Mouse (Mus musculus) heart, embryonic 15.5 days (tissue): ENCODE results near the gene Gli3. TPM values are rescaled to one million over a fixed set of nuclear protein-coding genes. Genes with fewer than 3 reads are reported as not detected.

Experiments
- ATAC-seq: fragments of 200-750 bp; cut with Nextera tagmentation; replicated peaks from 2 replicates; pipeline ENCODE4 v1.8.0; 2017; ENCODE audit warnings: low read depth, moderate TSS enrichment; ENCODE audit not compliant: insufficient number of reproducible peaks, insufficient read depth, low FRiP score
- H3K27ac ChIP-seq: fragments of 300-500 bp; sonication (generic); 2 replicates; pipeline ENCODE4 v1.5.1; 2015; ENCODE audit warnings: mild to moderate bottlenecking, inconsistent platforms
- H3K27me3 ChIP-seq: fragments of 300-500 bp; sonication (generic); 2 replicates; pipeline ENCODE4 v1.6.1; 2015; ENCODE audit warnings: inconsistent platforms
- H3K36me3 ChIP-seq: fragments of 300-500 bp; sonication (generic); 2 replicates; pipeline ENCODE4 v1.6.1; 2015; ENCODE audit warnings: mild to moderate bottlenecking, inconsistent platforms
- H3K4me1 ChIP-seq: fragments of 300-500 bp; sonication (generic); replicated peaks from 2 replicates; pipeline ENCODE4 v1.6.1; 2015; ENCODE audit warnings: inconsistent platforms
- H3K4me2 ChIP-seq: fragments of 300-500 bp; sonication (generic); 2 replicates; pipeline ENCODE4 v1.6.1; 2015; ENCODE audit warnings: inconsistent platforms, mild to moderate bottlenecking, moderate library complexity
- H3K4me3 ChIP-seq: fragments of 300-500 bp; sonication (generic); 2 replicates; pipeline ENCODE4 v1.5.1; 2015; ENCODE audit warnings: mild to moderate bottlenecking, inconsistent platforms
- H3K9ac ChIP-seq: fragments of 300-500 bp; sonication (generic); 2 replicates; pipeline ENCODE4 v1.6.1; 2015; ENCODE audit warnings: mild to moderate bottlenecking, inconsistent platforms
- H3K9me3 ChIP-seq: fragments of 300-500 bp; sonication (generic); replicated peaks from 2 replicates; pipeline ENCODE4 v1.6.1; 2016; ENCODE audit warnings: inconsistent platforms
- WGBS: fragments of 180-500 bp; shearing (Covaris S2); methylation state at CpG from one replicate; pipeline ENCODE4 v1.1.7; 2015; ENCODE audit warnings: mixed read lengths; 5-methylcytosine and 5-hydroxymethylcytosine counted together
- polyA plus RNA-seq: library from polyadenylated mRNA; unstranded; fragments of >200 nt; fragmentation: Nextera tagmentation; extraction: Ambion mirVana; gene quantifications from 2 replicates; pipeline ENCODE4 v1.2.1, GENCODE M21; 2015

Gene Gli3
- polyA plus RNA-seq, 1 experiment from 2014 or later, result 4.8 TPM

GRCm38 (mm10) chr13:15742308-15742707 is 279.3 kb downstream of the Gli3 start:
- no peaks in the 10 kb centered on the region for H3K36me3 ChIP-seq
- WGBS, result 63% methylated on average over 3 of the region's 3 CpGs
- no peak overlapping the region for H3K4me2 ChIP-seq
- H3K27me3 ChIP-seq, result no peaks in the 10 kb centered on the region
- no peak for ATAC-seq
- no peak overlapping the region for H3K4me3 ChIP-seq
- H3K9ac ChIP-seq, result no peak overlapping the region
- peaks cover 13% of the 10 kb centered on the region for H3K4me1 ChIP-seq
- peaks cover 4% of the 10 kb centered on the region; the same call in 1 of the 2 replicates for H3K9me3 ChIP-seq
- H3K27ac ChIP-seq, result peak overlapping the region; percentile 56

DNA sequence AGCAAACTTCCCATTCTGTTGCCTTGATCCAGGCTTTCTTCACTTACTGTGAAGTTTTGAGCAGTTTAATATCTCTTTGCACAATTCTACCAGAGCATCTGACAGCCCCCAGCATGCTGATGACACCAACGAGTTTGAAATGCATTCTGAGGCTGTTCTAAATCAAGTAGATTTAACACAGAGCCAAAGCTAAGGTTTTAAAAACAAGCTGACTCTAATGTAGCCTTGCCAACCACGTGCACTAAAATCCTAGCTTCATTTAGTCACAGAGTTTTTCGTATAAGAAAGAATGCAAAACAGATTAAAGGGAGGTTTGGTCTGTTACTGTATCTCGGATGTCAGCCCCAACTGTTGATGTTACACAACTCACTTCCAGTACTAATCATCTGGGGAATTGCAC is 279.7 kb downstream of the Gli3 start:
- Histone ChIP-seq H3K4me1 (peaks cover 13% of the 10 kb centered on the region), H3K4me2 (no peak overlapping the region), H3K36me3 (no peaks in the 10 kb centered on the region), H3K9ac (no peak overlapping the region), H3K4me3 (no peak overlapping the region), H3K27ac (peak overlapping the region; percentile 56), H3K27me3 (no peaks in the 10 kb centered on the region), H3K9me3 (peaks cover 4% of the 10 kb centered on the region; the same call in 1 of the 2 replicates)
- no peak for ATAC-seq
- WGBS, result 33% methylated on average over 4 of the region's 4 CpGs

- peak overlapping the region; percentile 49; the same call in 1 of the 2 replicates for H3K9ac ChIP-seq
- peak; percentile 77 for ATAC-seq
- H3K4me2 ChIP-seq, result peak overlapping the region; percentile 73
- H3K36me3 ChIP-seq, result no peaks in the 10 kb centered on the region
- H3K27me3 ChIP-seq, result peaks cover 15% of the 10 kb centered on the region; the same call in 1 of the 2 replicates
- peak overlapping the region; percentile 44 for H3K4me3 ChIP-seq
- WGBS, result 4% methylated on average over 38 of the region's 38 CpGs
- H3K4me1 ChIP-seq, result peaks cover 11% of the 10 kb centered on the region
- no peaks in the 10 kb centered on the region for H3K9me3 ChIP-seq
- H3K27ac ChIP-seq, result no peak overlapping the region
These were observed 296.0 kb downstream of the Gli3 start for GRCm38 (mm10) chr13:15758835-15759632.

- Histone ChIP-seq H3K36me3 (no peaks in the 10 kb centered on the region), H3K4me2 (peak overlapping the region; percentile 73), H3K27ac (0 out of 2 replicates have a peak overlapping the region, but pooled peaks have one; percentile 34), H3K4me3 (peak overlapping the region; percentile 44), H3K27me3 (peaks cover 15% of the 10 kb centered on the region; the same call in 1 of the 2 replicates), H3K9me3 (no peaks in the 10 kb centered on the region), H3K9ac (0 out of 2 replicates have a peak overlapping the region, but pooled peaks have one; percentile 49), H3K4me1 (peaks cover 11% of the 10 kb centered on the region)
- ATAC-seq, result 0 out of 2 replicates have a peak, but pooled peaks have one; percentile 36
- WGBS, result 29% methylated on average over 10 of the region's 10 CpGs
These were observed 296.8 kb downstream of the Gli3 start for GRCm38 (mm10) chr13:15759633-15760441.

- Histone ChIP-seq H3K4me1 (peaks cover 11% of the 10 kb centered on the region), H3K9ac (no peak overlapping the region), H3K36me3 (no peaks in the 10 kb centered on the region), H3K27me3 (peaks cover 10% of the 10 kb centered on the region; the same call in 1 of the 2 replicates), H3K4me3 (no peak overlapping the region), H3K4me2 (no peak overlapping the region), H3K9me3 (no peaks in the 10 kb centered on the region), H3K27ac (no peak overlapping the region)
- 78% methylated on average over 4 of the region's 4 CpGs for WGBS
- no peak for ATAC-seq
These were observed 299.3 kb downstream of the Gli3 start for GRCm38 (mm10) chr13:15762291-15762690.

DNA sequence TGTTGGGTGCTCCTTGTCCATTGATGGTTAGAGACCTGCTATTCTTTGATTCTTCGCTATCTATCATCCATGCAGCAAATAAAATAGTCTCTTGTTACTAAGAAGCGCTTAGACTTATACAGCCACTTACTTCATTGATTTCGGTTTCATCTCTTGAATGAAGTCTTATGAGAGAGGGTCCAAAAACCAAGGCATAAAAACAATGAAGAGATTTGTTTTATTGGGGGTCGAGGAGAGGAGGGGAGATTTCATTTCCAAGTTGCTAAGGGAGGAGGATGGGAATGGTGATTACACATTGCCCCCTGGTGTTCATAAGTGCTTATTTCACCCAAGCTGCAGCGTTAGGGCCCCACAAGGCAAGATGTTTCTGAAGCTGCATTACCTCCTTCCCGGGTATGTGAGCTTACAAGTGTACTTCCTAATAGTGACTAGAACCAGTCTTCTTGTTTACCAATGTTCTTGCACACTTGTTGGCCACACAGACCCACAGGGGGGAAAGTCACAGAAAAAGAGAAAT is 299.9 kb downstream of the Gli3 start:
- no peak for ATAC-seq
- Histone ChIP-seq H3K27ac (no peak overlapping the region), H3K9me3 (no peaks in the 10 kb centered on the region), H3K4me1 (peaks cover 11% of the 10 kb centered on the region), H3K4me2 (no peak overlapping the region), H3K9ac (no peak overlapping the region), H3K27me3 (peaks cover 10% of the 10 kb centered on the region; the same call in 1 of the 2 replicates), H3K36me3 (no peaks in the 10 kb centered on the region), H3K4me3 (no peak overlapping the region)
- 44% methylated on average over 6 of the region's 6 CpGs for WGBS

- Histone ChIP-seq H3K9me3 (no peaks in the 10 kb centered on the region), H3K27me3 (no peaks in the 10 kb centered on the region), H3K4me1 (no peaks in the 10 kb centered on the region), H3K36me3 (no peaks in the 10 kb centered on the region), H3K4me3 (no peak overlapping the region), H3K27ac (no peak overlapping the region), H3K4me2 (no peak overlapping the region), H3K9ac (no peak overlapping the region)
- ATAC-seq, result no peak
- 64% methylated on average over 6 of the region's 6 CpGs for WGBS
These were observed 314.6 kb downstream of the Gli3 start for GRCm38 (mm10) chr13:15777624-15778023.
